Mouse (Mus musculus): ENCODE results near the gene Kctd13.

Gene Kctd13

DNA sequence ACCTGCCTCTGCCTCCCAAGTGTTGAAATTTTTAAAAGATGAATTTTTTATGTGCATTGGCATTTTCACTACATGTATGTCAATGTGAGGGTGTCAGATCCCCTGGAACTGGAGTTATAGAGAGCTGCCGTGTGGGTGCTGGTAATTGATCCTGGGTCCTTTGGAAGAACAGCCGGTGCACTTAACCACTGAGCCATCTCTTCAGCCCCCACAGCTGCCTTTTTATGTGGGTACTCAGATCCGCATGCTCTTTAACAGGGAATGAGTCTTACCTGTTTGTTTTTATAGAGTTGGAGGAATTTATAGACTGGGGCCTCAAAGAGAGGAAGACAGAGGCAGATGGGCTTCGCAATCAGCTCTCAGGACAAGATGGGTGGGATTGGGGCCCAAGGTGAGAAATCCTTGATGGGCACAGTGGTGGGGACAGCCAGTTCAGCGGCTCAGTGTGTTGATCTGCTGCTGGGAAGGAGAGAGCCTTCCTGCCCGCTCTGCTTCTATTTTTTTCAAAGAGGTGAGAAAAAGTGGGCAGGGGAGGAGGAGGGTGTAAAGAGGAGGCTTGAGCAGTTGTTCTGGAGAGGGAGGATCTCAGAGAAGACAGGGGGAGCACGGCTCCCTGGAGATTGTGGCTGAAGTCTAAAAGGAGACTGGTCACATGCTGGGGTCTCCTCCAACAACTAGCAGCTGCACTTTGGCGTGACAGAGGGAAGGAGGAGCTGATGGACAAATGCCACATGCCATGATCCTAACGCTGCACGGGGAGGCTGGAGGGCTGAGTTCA lies 56.2 kb downstream of the Kctd13 start:
- no peak for DNase-seq

DNA sequence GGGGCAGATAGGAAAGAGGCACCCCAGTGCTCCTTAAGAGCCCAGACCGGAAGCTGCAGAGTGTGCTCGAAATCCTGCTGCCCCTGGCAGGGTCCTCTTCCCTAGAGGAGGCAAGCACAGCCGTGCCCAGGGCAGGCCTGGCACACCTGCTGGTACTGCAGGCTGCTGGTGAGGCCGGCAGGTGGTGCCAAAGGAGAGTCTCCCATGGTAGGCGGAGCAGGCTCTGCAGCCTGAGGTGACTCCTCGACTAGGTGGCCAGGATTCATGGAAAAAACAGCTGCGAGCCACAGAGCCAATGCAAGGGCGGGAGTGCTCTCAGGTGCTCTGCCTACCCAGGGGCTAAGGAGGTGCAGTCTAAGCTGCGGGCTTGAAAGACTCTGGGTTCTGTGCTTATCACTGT lies 57.6 kb downstream of the Kctd13 start:
- peak; percentile 59 for DNase-seq

DNA sequence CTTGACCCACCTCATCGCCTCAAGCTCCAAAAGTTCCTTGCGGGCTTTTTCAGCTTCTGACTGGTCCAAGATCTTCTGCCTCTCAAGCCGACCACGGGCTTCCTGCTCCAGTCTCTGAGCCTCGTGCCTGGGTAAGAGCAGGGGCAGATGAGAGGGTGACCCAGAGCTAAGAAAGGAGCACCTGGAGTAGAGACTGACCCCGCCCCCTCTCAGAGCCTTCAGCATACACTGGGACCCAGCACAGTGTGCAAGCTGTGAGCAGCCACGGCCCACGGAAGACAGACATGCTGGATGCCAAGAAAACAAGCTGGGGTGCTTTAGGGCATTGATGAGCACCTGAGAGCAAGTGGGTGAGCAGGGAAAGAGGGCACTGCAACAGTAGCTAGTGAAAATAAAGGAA lies 60.1 kb downstream of the Kctd13 start:
- DNase-seq, result no peak
